Mouse (Mus musculus): ENCODE data around the gene Hoxb4.

- no peak for TF ChIP-seq CTCF (IDR thresholded peaks at IDR 0.05; ENCODE audit: insufficient read depth, low read depth, low read length)
- TF ChIP-seq POLR2A (IDR thresholded peaks at IDR 0.05; ENCODE audit: insufficient read depth, low read depth, low read length): no peak
Measured at GRCm38 (mm10) chr11:96280399-96281378, 37.4 kb upstream of the Hoxb4 start.

All from olfactory bulb, adult 2 months (tissue).